ENCODE assay signal across 17 mouse cellular contexts in genomic region chr13:60029591-60029990, GRCm38 (mm10).
DNase-seq lines count a peak whose midpoint lies in the region; ATAC-seq and TF ChIP-seq lines count a peak whose summit lies in the region.
"Had no signal": no experiment of that assay in that cellular context is flagged by ENCODE, and none has a peak within 500 bp of the region (broad histone marks: within the 10 kb centered on the region; RNA-seq: fewer than 3 reads in every experiment).

No protein-coding gene starts in this region.

- WGBS in lung, postnatal 0 days: 61% methylated on average over 9 of the region's 9 CpGs
- WGBS in forebrain, embryonic 16.5 days: 36% methylated on average over 9 of the region's 9 CpGs

- no peak overlapping the region for H3K27ac ChIP-seq in lung, postnatal 0 days (ENCODE audit: low read length)
- H3K27ac ChIP-seq in forebrain, embryonic 16.5 days (ENCODE audit: low read length): peak overlapping the region; percentile 69; the same call in 1 of the 2 replicates
- H3K27ac ChIP-seq: heart, adult 2 months; limb, embryonic 12.5 days; liver, embryonic 15.5 days; stomach, embryonic 15.5 days had no signal

- no peak overlapping the region for H3K4me3 ChIP-seq in lung, postnatal 0 days (ENCODE audit: low read depth, low read length)
- no peak overlapping the region for H3K4me3 ChIP-seq in forebrain, embryonic 16.5 days (replicated peaks; ENCODE audit: low read length)
- H3K4me3 ChIP-seq: heart, adult 2 months; limb, embryonic 12.5 days; liver, embryonic 15.5 days; stomach, embryonic 15.5 days had no signal

- no peak for TF ChIP-seq EP300 in lung, postnatal 0 days (IDR thresholded peaks at IDR 0.05)

- H3K27me3 ChIP-seq in lung, postnatal 0 days (replicated peaks; ENCODE audit: insufficient read depth, low read length): no peaks in the 10 kb centered on the region
- no peaks in the 10 kb centered on the region for H3K27me3 ChIP-seq in forebrain, embryonic 16.5 days (replicated peaks; ENCODE audit: control insufficient read depth, insufficient read depth, low read length)
- H3K27me3 ChIP-seq: CH12.LX; limb, embryonic 12.5 days; liver, embryonic 15.5 days; stomach, embryonic 15.5 days had no signal

- intact Hi-C loops in heart, postnatal 25 days (cut with DNase I): no loop called here

- TF ChIP-seq CTCF in lung, postnatal 0 days (IDR thresholded peaks at IDR 0.05): no peak

- peak; percentile 36 for DNase-seq in adrenal gland, postnatal 10 days
- no peak for DNase-seq in adrenal gland, adult 8-10 months
- peak; percentile 29 to 45 for DNase-seq in heart, adult 9 months (ENCODE audit: low spot score in 2 of 2)
- DNase-seq in heart, postnatal 25 days (ENCODE audit: low spot score): no peak
- DNase-seq in lung, postnatal 14 days: peak; percentile 39
- DNase-seq in lung, postnatal 0 days (ENCODE audit: low spot score): no peak
- no peak for DNase-seq in frontal cortex, adult 2 months (ENCODE audit: extremely low spot score in 1 of 2, low spot score in 1 of 2)
- DNase-seq: cerebellum, adult 9-10 months; embryo, embryonic 11 days had no signal

- no peaks in the 10 kb centered on the region for H3K9me3 ChIP-seq in lung, postnatal 0 days (ENCODE audit: low read length)
- no peaks in the 10 kb centered on the region for H3K9me3 ChIP-seq in forebrain, embryonic 16.5 days (ENCODE audit: control insufficient read depth, low read length)
- H3K9me3 ChIP-seq: liver, embryonic 15.5 days; stomach, embryonic 15.5 days had no signal

- H3K4me1 ChIP-seq in lung, postnatal 0 days (ENCODE audit: insufficient read depth, low read depth, low read length): no peaks in the 10 kb centered on the region
- peaks cover 7% of the 10 kb centered on the region for H3K4me1 ChIP-seq in forebrain, embryonic 16.5 days (replicated peaks; ENCODE audit: control insufficient read depth, insufficient read depth, low read length)
- H3K4me1 ChIP-seq: limb, embryonic 12.5 days; liver, embryonic 15.5 days; stomach, embryonic 15.5 days had no signal

- H3K9ac ChIP-seq in lung, postnatal 0 days (replicated peaks; ENCODE audit: low read depth): no peak overlapping the region
- 0 out of 2 replicates have a peak overlapping the region, but pooled peaks have one; percentile 15 for H3K9ac ChIP-seq in forebrain, embryonic 16.5 days (replicated peaks; ENCODE audit: low read depth, low read length)
- H3K9ac ChIP-seq: limb, embryonic 12.5 days; liver, embryonic 15.5 days; stomach, embryonic 15.5 days had no signal

- no peak overlapping the region for H3K4me2 ChIP-seq in lung, postnatal 0 days (replicated peaks; ENCODE audit: low read depth, low read length)
- H3K4me2 ChIP-seq in forebrain, embryonic 16.5 days (ENCODE audit: low read length): peak overlapping the region; percentile 36
- H3K4me2 ChIP-seq: limb, embryonic 12.5 days; liver, embryonic 15.5 days; midbrain, embryonic 11.5 days; stomach, embryonic 15.5 days had no signal

- H3K36me3 ChIP-seq in lung, postnatal 0 days (ENCODE audit: insufficient read depth, low read length): no peaks in the 10 kb centered on the region
- H3K36me3 ChIP-seq in forebrain, embryonic 16.5 days (ENCODE audit: control insufficient read depth, insufficient read depth): no peaks in the 10 kb centered on the region
- H3K36me3 ChIP-seq: limb, embryonic 12.5 days; liver, embryonic 15.5 days; stomach, embryonic 15.5 days had no signal

- ATAC-seq in lung, postnatal 0 days: no peak
- ATAC-seq in forebrain, embryonic 16.5 days: peak; percentile 68
- ATAC-seq: intestine, postnatal 0 days had no signal

Comparison
In these comparisons a context has a peak if more than half of its experiments do, and no peak if none do; other contexts are left out.
1. DNase-seq: peak in adrenal gland, postnatal 10 days (single experiment), heart, adult 9 months (2 of 2) and lung, postnatal 14 days (single experiment); none in adrenal gland, adult 8-10 months (single experiment), heart, postnatal 25 days (single experiment), lung, postnatal 0 days (single experiment) and frontal cortex, adult 2 months (0 of 2).